Mouse (Mus musculus): Measurements from ENCODE around the gene Gm14327.
"Not testable (repeated sequence)": the region's sequence is repeated elsewhere in the genome, so short reads cannot be mapped to it uniquely, and the experiment has no call there.

DNA sequence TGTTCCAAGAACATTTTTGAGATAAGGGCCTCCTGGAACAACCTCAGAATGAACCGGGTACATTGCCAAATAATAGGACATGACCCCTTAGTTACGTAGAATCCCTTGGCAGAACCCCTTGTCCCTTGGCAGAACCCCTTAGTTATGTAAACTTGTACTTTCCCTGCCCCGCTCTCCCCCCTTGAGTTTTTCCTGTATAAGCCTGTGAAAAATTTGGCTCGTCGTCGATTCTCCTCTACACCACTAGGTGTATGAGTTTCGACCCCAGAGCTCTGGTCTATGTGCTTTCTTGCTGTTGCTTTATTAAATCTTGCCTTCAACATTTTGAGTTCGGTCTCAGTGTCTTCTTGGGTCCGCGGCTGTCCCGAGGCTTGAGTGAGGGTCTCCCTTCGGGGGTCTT is 6.4 kb downstream of the Gm14327 start:
- TF ChIP-seq POLR2A (IDR thresholded peaks at IDR 0.05; ENCODE audit: low read depth, low read length); CTCF (conservative IDR thresholded peaks at IDR 0.05; ENCODE audit: insufficient read depth, insufficient read length, low read depth, low read length): not testable (repeated sequence)
